Mouse (Mus musculus) adrenal gland, adult 2 months (tissue): ENCODE data around the gene Ankrd12. TPM values are rescaled to one million over a fixed set of nuclear protein-coding genes. Genes with fewer than 3 reads are reported as not detected.

Source experiments
- DNase-seq: peaks from one replicate; pipeline ENCODE4 v3.0.0; 2021
- long read RNA-seq: library from polyadenylated mRNA; stranded (forward); transcript quantifications from one replicate; pipeline ENCODE4 v2.0.0, GENCODE M21; 2021
- polyA plus RNA-seq: library from polyadenylated mRNA; depleted of rRNA; stranded (reverse); fragments of >200 nt; gene quantifications from 2 replicates; pipeline ENCODE4 v1.2.3, GENCODE M21; 2012; rRNA removed
- total RNA-seq, 2 experiments: library from RNA; stranded (reverse); gene quantifications; 2 replicates each; pipeline ENCODE4 v1.2.3; 2021

Gene Ankrd12
- total RNA-seq: 10 to 100 TPM; 24.1 to 30.1 TPM
- 1.1 and 2.3 TPM in 2 replicates for polyA plus RNA-seq
- long read RNA-seq, partial matches to known transcripts: 1 of 5 reads
- long read RNA-seq, other reads (novel, unspliced or antisense): 0 of 5 reads

- peak; percentile 98 for DNase-seq
Measured at GRCm38 (mm10) chr17:66076934-66077333, at the start of gene Ankrd12. TSS of gene Ankrd12 (minus strand) at chr17:66077089.

GRCm38 (mm10) chr17:66125211-66125610 is 48.3 kb upstream of the Ankrd12 start:
- no peak for DNase-seq

GRCm38 (mm10) chr17:66123816-66124610 is 47.1 kb upstream of the Ankrd12 start:
- no peak for DNase-seq

- DNase-seq: peak; percentile 94
Measured at GRCm38 (mm10) chr17:66123066-66123815, 46.4 kb upstream of the Ankrd12 start, which contains the start of gene Ddx11. TSS of gene Ddx11 (plus strand) at chr17:66123520.

GRCm38 (mm10) chr17:66120701-66121100 is 43.8 kb upstream of the Ankrd12 start:
- DNase-seq: peak; percentile 36

GRCm38 (mm10) chr17:66118991-66119390 is 42.1 kb upstream of the Ankrd12 start:
- DNase-seq: no peak

GRCm38 (mm10) chr17:66112166-66112565 is 35.3 kb upstream of the Ankrd12 start:
- no peak for DNase-seq

GRCm38 (mm10) chr17:66111402-66111959 is 34.6 kb upstream of the Ankrd12 start, which contains the start of gene Washc1:
TSS of gene Washc1 (plus strand) at chr17:66111545.
- DNase-seq: peak; percentile 93

GRCm38 (mm10) chr17:66110746-66111145 is 33.9 kb upstream of the Ankrd12 start:
- no peak for DNase-seq

- no peak for DNase-seq
Measured at GRCm38 (mm10) chr17:66108198-66108597, 31.3 kb upstream of the Ankrd12 start.

- no peak for DNase-seq
Measured at GRCm38 (mm10) chr17:66107466-66107865, 30.6 kb upstream of the Ankrd12 start.

- DNase-seq: peak; percentile 56
Measured at GRCm38 (mm10) chr17:66106601-66107267, 29.8 kb upstream of the Ankrd12 start.

GRCm38 (mm10) chr17:66104076-66104475 is 27.2 kb upstream of the Ankrd12 start:
- no peak for DNase-seq

GRCm38 (mm10) chr17:66101380-66102330 is 24.8 kb upstream of the Ankrd12 start, which contains the start of gene Ndufv2:
TSS of gene Ndufv2 (minus strand) at chr17:66101559.
- peak; percentile 96 for DNase-seq

GRCm38 (mm10) chr17:66100566-66101379 is 23.9 kb upstream of the Ankrd12 start:
- peak; percentile 26 for DNase-seq

- no peak for DNase-seq
Measured at GRCm38 (mm10) chr17:66092664-66093063, 15.8 kb upstream of the Ankrd12 start.

GRCm38 (mm10) chr17:66092065-66092464 is 15.2 kb upstream of the Ankrd12 start:
- DNase-seq: no peak

- no peak for DNase-seq
Measured at GRCm38 (mm10) chr17:66091392-66091791, 14.5 kb upstream of the Ankrd12 start.

GRCm38 (mm10) chr17:66090251-66090650 is 13.4 kb upstream of the Ankrd12 start:
- no peak for DNase-seq

GRCm38 (mm10) chr17:66085038-66085437 is 8.1 kb upstream of the Ankrd12 start:
- DNase-seq: no peak
